Mouse (Mus musculus) right cerebral cortex, postnatal 36 days (tissue): ENCODE measurements around the gene Rngtt.
"Not testable (repeated sequence)": the region's sequence is repeated elsewhere in the genome, so short reads cannot be mapped to it uniquely, and the experiment has no call there.

Experiments used
- DNase-seq, 2 experiments: peaks; one replicate each; pipeline ENCODE4 v3.0.0; 2022; ENCODE audit warnings: low spot score in 2 of 2, mixed read lengths in 1 of 2

Rngtt gene

GRCm38 (mm10) chr4:33309764-33310757 is at the start of gene Rngtt:
Rngtt (plus strand) TSS chr4:33310311.
- peak; percentile 89 to 94 for DNase-seq

GRCm38 (mm10) chr4:33260311-33260710 is 49.8 kb upstream of the Rngtt start:
- no peak for DNase-seq

GRCm38 (mm10) chr4:33261311-33261753 is 48.8 kb upstream of the Rngtt start:
- DNase-seq, result peak in 1 of 2 experiments; percentile 14

GRCm38 (mm10) chr4:33262897-33263296 is 47.2 kb upstream of the Rngtt start:
- no peak for DNase-seq

GRCm38 (mm10) chr4:33264979-33265726 is 45.0 kb upstream of the Rngtt start:
- DNase-seq, result no peak

GRCm38 (mm10) chr4:33270386-33271314 is 39.5 kb upstream of the Rngtt start:
- DNase-seq, result no peak

- DNase-seq, result no peak
Observed at GRCm38 (mm10) chr4:33273437-33273836, 36.7 kb upstream of the Rngtt start.

GRCm38 (mm10) chr4:33281891-33282685 is 28.0 kb upstream of the Rngtt start:
- DNase-seq, result no peak

GRCm38 (mm10) chr4:33284083-33284880 is 25.8 kb upstream of the Rngtt start:
- DNase-seq, result no peak

- no peak for DNase-seq
Observed at GRCm38 (mm10) chr4:33285448-33285847, 24.7 kb upstream of the Rngtt start.

- no peak for DNase-seq
Observed at GRCm38 (mm10) chr4:33289106-33289650, 20.9 kb upstream of the Rngtt start.

- peak in 1 of 2 experiments; percentile 27 for DNase-seq
Observed at GRCm38 (mm10) chr4:33290002-33290401, 20.1 kb upstream of the Rngtt start, which contains the start of gene Pnrc1. Pnrc1 (minus strand) TSS chr4:33290163.

GRCm38 (mm10) chr4:33290878-33291277 is 19.2 kb upstream of the Rngtt start:
- no peak for DNase-seq

GRCm38 (mm10) chr4:33292409-33293370 is 17.4 kb upstream of the Rngtt start:
- DNase-seq, result peak; percentile 10 to 20

GRCm38 (mm10) chr4:33300891-33301665 is 9.0 kb upstream of the Rngtt start:
- DNase-seq, result not testable (repeated sequence)

- DNase-seq, result no peak
Observed at GRCm38 (mm10) chr4:33303057-33303456, 7.1 kb upstream of the Rngtt start.

GRCm38 (mm10) chr4:33307146-33307545 is 3.0 kb upstream of the Rngtt start:
- DNase-seq, result no peak
